Mouse (Mus musculus): ENCODE results near the gene Mab21l2. TPM values are rescaled to one million over a fixed set of nuclear protein-coding genes. Genes with fewer than 3 reads are reported as not detected.

The Mab21l2 gene
- polyA plus RNA-seq, 1 experiment from 2014 or later = 2.9 TPM

- Histone ChIP-seq H3K9me3 (replicated peaks; ENCODE audit: control insufficient read depth, low read length) (no peaks in the 10 kb centered on the region), H3K27ac (ENCODE audit: low read depth, low read length) (no peak overlapping the region), H3K9ac (ENCODE audit: low read length) (no peak overlapping the region), H3K4me1 (ENCODE audit: control insufficient read depth, insufficient read depth, low read length) (no peaks in the 10 kb centered on the region), H3K27me3 (replicated peaks; ENCODE audit: control insufficient read depth, insufficient read depth, low read length) (peaks cover 41% of the 10 kb centered on the region), H3K36me3 (ENCODE audit: control insufficient read depth, insufficient read depth, low read length) (no peaks in the 10 kb centered on the region), H3K4me3 (ENCODE audit: low read depth, low read length) (no peak overlapping the region), H3K4me2 (ENCODE audit: low read length) (no peak overlapping the region)
- no peak for DNase-seq (ENCODE audit: low spot score)
- WGBS = 63% methylated on average over 4 of the region's 4 CpGs
- no peak for ATAC-seq
Measured at GRCm38 (mm10) chr3:86559635-86560034, 11.2 kb upstream of the Mab21l2 start.

- H3K27ac ChIP-seq (ENCODE audit: low read depth, low read length) = no peak overlapping the region
- no peaks in the 10 kb centered on the region for H3K4me1 ChIP-seq (ENCODE audit: control insufficient read depth, insufficient read depth, low read length)
- H3K9ac ChIP-seq (ENCODE audit: low read length) = no peak overlapping the region
- no peaks in the 10 kb centered on the region for H3K36me3 ChIP-seq (ENCODE audit: control insufficient read depth, insufficient read depth, low read length)
- peaks cover 44% of the 10 kb centered on the region for H3K27me3 ChIP-seq (replicated peaks; ENCODE audit: control insufficient read depth, insufficient read depth, low read length)
- 33% methylated on average over 1 of the region's 1 CpGs for WGBS
- no peak overlapping the region for H3K4me2 ChIP-seq (ENCODE audit: low read length)
- ATAC-seq (no peak), DNase-seq (ENCODE audit: low spot score) (no peak)
- H3K9me3 ChIP-seq (replicated peaks; ENCODE audit: control insufficient read depth, low read length) = no peaks in the 10 kb centered on the region
- no peak overlapping the region for H3K4me3 ChIP-seq (ENCODE audit: low read depth, low read length)
Measured at GRCm38 (mm10) chr3:86558976-86559375, 10.5 kb upstream of the Mab21l2 start.

- Histone ChIP-seq H3K4me3 (ENCODE audit: low read depth, low read length) (no peak overlapping the region), H3K4me2 (ENCODE audit: low read length) (no peak overlapping the region), H3K9ac (ENCODE audit: low read length) (no peak overlapping the region), H3K9me3 (replicated peaks; ENCODE audit: control insufficient read depth, low read length) (no peaks in the 10 kb centered on the region), H3K27ac (ENCODE audit: low read depth, low read length) (no peak overlapping the region), H3K4me1 (ENCODE audit: control insufficient read depth, insufficient read depth, low read length) (peaks cover 5% of the 10 kb centered on the region; the same call in 1 of the 2 replicates), H3K36me3 (ENCODE audit: control insufficient read depth, insufficient read depth, low read length) (no peaks in the 10 kb centered on the region), H3K27me3 (replicated peaks; ENCODE audit: control insufficient read depth, insufficient read depth, low read length) (peaks cover 74% of the 10 kb centered on the region)
- ATAC-seq = no peak
- no peak for DNase-seq (ENCODE audit: low spot score)
- WGBS = 16% methylated on average over 5 of the region's 5 CpGs
Measured at GRCm38 (mm10) chr3:86552170-86552569, 3.7 kb upstream of the Mab21l2 start.

- Histone ChIP-seq H3K36me3 (ENCODE audit: control insufficient read depth, insufficient read depth, low read length) (no peaks in the 10 kb centered on the region), H3K4me1 (ENCODE audit: control insufficient read depth, insufficient read depth, low read length) (peaks cover 12% of the 10 kb centered on the region), H3K4me2 (ENCODE audit: low read length) (no peak overlapping the region), H3K4me3 (ENCODE audit: low read depth, low read length) (no peak overlapping the region), H3K27me3 (replicated peaks; ENCODE audit: control insufficient read depth, insufficient read depth, low read length) (peaks cover 73% of the 10 kb centered on the region), H3K9me3 (replicated peaks; ENCODE audit: control insufficient read depth, low read length) (no peaks in the 10 kb centered on the region), H3K27ac (ENCODE audit: low read depth, low read length) (no peak overlapping the region), H3K9ac (ENCODE audit: low read length) (no peak overlapping the region)
- no peak for ATAC-seq
- 3% methylated on average over 8 of the region's 8 CpGs for WGBS
- DNase-seq (ENCODE audit: low spot score) = no peak
Measured at GRCm38 (mm10) chr3:86551011-86551728, 2.7 kb upstream of the Mab21l2 start.

- no peak overlapping the region for H3K4me2 ChIP-seq (ENCODE audit: low read length)
- peaks cover 12% of the 10 kb centered on the region for H3K4me1 ChIP-seq (ENCODE audit: control insufficient read depth, insufficient read depth, low read length)
- DNase-seq (ENCODE audit: low spot score) (peak; percentile 33), ATAC-seq (peak; percentile 22)
- no peaks in the 10 kb centered on the region for H3K36me3 ChIP-seq (ENCODE audit: control insufficient read depth, insufficient read depth, low read length)
- no peak overlapping the region for H3K4me3 ChIP-seq (ENCODE audit: low read depth, low read length)
- no peaks in the 10 kb centered on the region for H3K9me3 ChIP-seq (replicated peaks; ENCODE audit: control insufficient read depth, low read length)
- no peak overlapping the region for H3K9ac ChIP-seq (ENCODE audit: low read length)
- WGBS = 3% methylated on average over 22 of the region's 22 CpGs
- no peak overlapping the region for H3K27ac ChIP-seq (ENCODE audit: low read depth, low read length)
- H3K27me3 ChIP-seq (replicated peaks; ENCODE audit: control insufficient read depth, insufficient read depth, low read length) = peaks cover 70% of the 10 kb centered on the region
Measured at GRCm38 (mm10) chr3:86550301-86551010, 2.0 kb upstream of the Mab21l2 start.

- Histone ChIP-seq H3K27me3 (replicated peaks; ENCODE audit: control insufficient read depth, insufficient read depth, low read length) (peaks cover 68% of the 10 kb centered on the region), H3K36me3 (ENCODE audit: control insufficient read depth, insufficient read depth, low read length) (no peaks in the 10 kb centered on the region), H3K9me3 (replicated peaks; ENCODE audit: control insufficient read depth, low read length) (no peaks in the 10 kb centered on the region), H3K4me3 (ENCODE audit: low read depth, low read length) (peak overlapping the region; percentile 26), H3K4me2 (ENCODE audit: low read length) (peak overlapping the region; percentile 50), H3K4me1 (ENCODE audit: control insufficient read depth, insufficient read depth, low read length) (peaks cover 12% of the 10 kb centered on the region), H3K27ac (ENCODE audit: low read depth, low read length) (no peak overlapping the region; the same call in 1 of the 2 replicates), H3K9ac (ENCODE audit: low read length) (peak overlapping the region; percentile 45)
- under 1% methylated on average over 42 of the region's 42 CpGs for WGBS
- ATAC-seq = peak; percentile 30; the same call in 1 of the 2 replicates
- DNase-seq (ENCODE audit: low spot score) = peak; percentile 36
Measured at GRCm38 (mm10) chr3:86547251-86547791, 1.1 kb downstream of the Mab21l2 start.

- Histone ChIP-seq H3K36me3 (ENCODE audit: control insufficient read depth, insufficient read depth, low read length) (no peaks in the 10 kb centered on the region), H3K4me2 (ENCODE audit: low read length) (peak overlapping the region; percentile 50), H3K9me3 (replicated peaks; ENCODE audit: control insufficient read depth, low read length) (no peaks in the 10 kb centered on the region), H3K4me3 (ENCODE audit: low read depth, low read length) (peak overlapping the region; percentile 26), H3K27ac (ENCODE audit: low read depth, low read length) (no peak overlapping the region; the same call in 1 of the 2 replicates), H3K27me3 (replicated peaks; ENCODE audit: control insufficient read depth, insufficient read depth, low read length) (peaks cover 66% of the 10 kb centered on the region), H3K4me1 (ENCODE audit: control insufficient read depth, insufficient read depth, low read length) (peaks cover 12% of the 10 kb centered on the region), H3K9ac (ENCODE audit: low read length) (peak overlapping the region; percentile 45)
- ATAC-seq (peak; percentile 38), DNase-seq (ENCODE audit: low spot score) (peak; percentile 48)
- under 1% methylated on average over 45 of the region's 45 CpGs for WGBS
Measured at GRCm38 (mm10) chr3:86546471-86547250, 1.8 kb downstream of the Mab21l2 start.

GRCm38 (mm10) chr3:86545945-86546344 lies 2.5 kb downstream of the Mab21l2 start:
- no peak for DNase-seq (ENCODE audit: low spot score)
- Histone ChIP-seq H3K9ac (ENCODE audit: low read length) (no peak overlapping the region), H3K9me3 (replicated peaks; ENCODE audit: control insufficient read depth, low read length) (no peaks in the 10 kb centered on the region), H3K27me3 (replicated peaks; ENCODE audit: control insufficient read depth, insufficient read depth, low read length) (peaks cover 63% of the 10 kb centered on the region), H3K36me3 (ENCODE audit: control insufficient read depth, insufficient read depth, low read length) (no peaks in the 10 kb centered on the region), H3K4me1 (ENCODE audit: control insufficient read depth, insufficient read depth, low read length) (peaks cover 12% of the 10 kb centered on the region), H3K4me3 (ENCODE audit: low read depth, low read length) (no peak overlapping the region), H3K27ac (ENCODE audit: low read depth, low read length) (no peak overlapping the region), H3K4me2 (ENCODE audit: low read length) (peak overlapping the region; percentile 50)
- no peak for ATAC-seq
- 14% methylated on average over 5 of the region's 5 CpGs for WGBS

Measured in forebrain, embryonic 14.5 days (tissue).